Mouse (Mus musculus) monocyte, adult 5-6 weeks (primary cell): Measurements from ENCODE around the gene Tmem132c. TPM values are rescaled to one million over a fixed set of nuclear protein-coding genes. Genes with fewer than 3 reads are reported as not detected.

Source experiments
- ATAC-seq: fragments of 153-309, 156-312 bp; replicated peaks from 2 replicates; pipeline ENCODE4 v1.8.0; 2017; ENCODE audit warnings: mild to moderate bottlenecking; ENCODE audit not compliant: low TSS enrichment, insufficient number of reproducible peaks, severe bottlenecking, poor library complexity, low FRiP score
- total RNA-seq: library from RNA; stranded (forward); fragments of 200-1000, 200-491, 200-594 nt; gene quantifications from 3 replicates; pipeline ENCODE4 v1.2.3, GENCODE M21; 2017

Tmem132c gene
- total RNA-seq, 1 experiment from 2014 or later: not detected

GRCm38 (mm10) chr5:127522744-127523476, 281.3 kb downstream of the Tmem132c start:
- 0 out of 2 replicates have a peak, but pooled peaks have one; percentile 27 for ATAC-seq

GRCm38 (mm10) chr5:127527344-127527974, 285.9 kb downstream of the Tmem132c start:
- no peak for ATAC-seq

GRCm38 (mm10) chr5:127537508-127537907, 295.9 kb downstream of the Tmem132c start:
- no peak for ATAC-seq

GRCm38 (mm10) chr5:127546585-127546991, 305.0 kb downstream of the Tmem132c start:
- ATAC-seq: no peak

GRCm38 (mm10) chr5:127548136-127548535, 306.5 kb downstream of the Tmem132c start:
- ATAC-seq: no peak

GRCm38 (mm10) chr5:127561086-127561485, 319.5 kb downstream of the Tmem132c start:
- no peak for ATAC-seq

- ATAC-seq: no peak
Observed at GRCm38 (mm10) chr5:127567165-127567741, 325.6 kb downstream of the Tmem132c start.

GRCm38 (mm10) chr5:127577419-127577818, 335.8 kb downstream of the Tmem132c start:
- ATAC-seq: no peak

GRCm38 (mm10) chr5:127583658-127584057, 342.1 kb downstream of the Tmem132c start:
- ATAC-seq: no peak

GRCm38 (mm10) chr5:127587854-127588253, 346.2 kb downstream of the Tmem132c start:
- 0 out of 2 replicates have a peak, but pooled peaks have one; percentile 15 for ATAC-seq

GRCm38 (mm10) chr5:127592406-127592805, 350.8 kb downstream of the Tmem132c start:
- ATAC-seq: no peak

GRCm38 (mm10) chr5:127592854-127593253, 351.2 kb downstream of the Tmem132c start:
- ATAC-seq: no peak

- ATAC-seq: no peak
Observed at GRCm38 (mm10) chr5:127595676-127596075, 354.1 kb downstream of the Tmem132c start.

- ATAC-seq: no peak
Observed at GRCm38 (mm10) chr5:127596862-127597261, 355.3 kb downstream of the Tmem132c start.

- no peak for ATAC-seq
Observed at GRCm38 (mm10) chr5:127602996-127603395, 361.4 kb downstream of the Tmem132c start.

- no peak for ATAC-seq
Observed at GRCm38 (mm10) chr5:127607507-127607906, 365.9 kb downstream of the Tmem132c start.

- ATAC-seq: no peak
Observed at GRCm38 (mm10) chr5:127609191-127609714, 367.6 kb downstream of the Tmem132c start.

GRCm38 (mm10) chr5:127610787-127611509, 369.3 kb downstream of the Tmem132c start:
- peak; percentile 67 for ATAC-seq

- no peak for ATAC-seq
Observed at GRCm38 (mm10) chr5:127611881-127612280, 370.3 kb downstream of the Tmem132c start.
